Mouse (Mus musculus) adrenal gland, postnatal 14 days (tissue): ENCODE results near the gene Avpr1b. TPM values are rescaled to one million over a fixed set of nuclear protein-coding genes. Genes with fewer than 3 reads are reported as not detected.

Experiments
- total RNA-seq: library from RNA; stranded (reverse); gene quantifications from 2 replicates; pipeline ENCODE4 v1.2.3, GENCODE M21; 2021

The Avpr1b gene
- total RNA-seq, 1 experiment from 2014 or later: 0.22 TPM

Other genes starting within 250 kb of the Avpr1b start
- gene Srgap2, start 71.9 kb upstream of the Avpr1b start, total RNA-seq: 29.0 and 31.9 TPM in 2 replicates
- 1.2 and 1.3 TPM in 2 replicates for gene Fam72a, start 71.3 kb upstream of the Avpr1b start, total RNA-seq
- 9.2 and 23.3 TPM in 2 replicates for gene Ctse, start 39.1 kb downstream of the Avpr1b start, total RNA-seq
- gene Rab7b, start 89.5 kb downstream of the Avpr1b start, total RNA-seq: 2.7 and 3.5 TPM in 2 replicates
- 0.07 and 0.08 TPM in 2 replicates for gene Slc26a9, start 144.8 kb downstream of the Avpr1b start, total RNA-seq
- gene Pm20d1, start 198.1 kb downstream of the Avpr1b start, total RNA-seq: 15.1 and 22.9 TPM in 2 replicates
- gene Slc41a1, start 228.3 kb downstream of the Avpr1b start, total RNA-seq: 35.2 and 52.6 TPM in 2 replicates